Mouse (Mus musculus) neural tube, embryonic 12.5 days (tissue): ENCODE results near the gene Vat1l. TPM values are rescaled to one million over a fixed set of nuclear protein-coding genes. Genes with fewer than 3 reads are reported as not detected.

Experiments used
- ATAC-seq: fragments of 200-750 bp; cut with Nextera tagmentation; 2 replicates; pipeline ENCODE4 v1.8.0; 2017; ENCODE audit warnings: low read depth, mild to moderate bottlenecking, moderate TSS enrichment, moderate library complexity; ENCODE audit not compliant: low FRiP score
- H3K27ac ChIP-seq: fragments of 300-500 bp; sonication (generic); 2 replicates; pipeline ENCODE4 v1.5.1; 2016
- H3K27me3 ChIP-seq: fragments of 300-500 bp; sonication (generic); replicated peaks from 2 replicates; pipeline ENCODE4 v1.6.1; 2016; ENCODE audit warnings: mild to moderate bottlenecking
- H3K36me3 ChIP-seq: fragments of 300-500 bp; sonication (generic); 2 replicates; pipeline ENCODE4 v1.6.1; 2016; ENCODE audit warnings: mild to moderate bottlenecking
- H3K4me1 ChIP-seq: fragments of 300-500 bp; sonication (generic); 2 replicates; pipeline ENCODE4 v1.6.1; 2016
- H3K4me2 ChIP-seq: fragments of 300-500 bp; sonication (generic); replicated peaks from 2 replicates; pipeline ENCODE4 v1.6.1; 2016; ENCODE audit warnings: mild to moderate bottlenecking
- H3K4me3 ChIP-seq: fragments of 300-500 bp; sonication (generic); 2 replicates; pipeline ENCODE4 v1.5.1; 2016
- H3K9ac ChIP-seq: fragments of 300-500 bp; sonication (generic); 2 replicates; pipeline ENCODE4 v1.6.1; 2016; ENCODE audit warnings: mild to moderate bottlenecking
- H3K9me3 ChIP-seq: fragments of 300-500 bp; sonication (generic); 2 replicates; pipeline ENCODE4 v1.6.1; 2016; ENCODE audit warnings: mild to moderate bottlenecking
- WGBS: fragments of 180-500 bp; shearing (Covaris S2); methylation state at CpG from one replicate; pipeline ENCODE4 v1.1.7; 2016; 5-methylcytosine and 5-hydroxymethylcytosine counted together
- polyA plus RNA-seq: library from polyadenylated mRNA; unstranded; fragments of >200 nt; fragmentation: Nextera tagmentation; extraction: Ambion mirVana; gene quantifications from 2 replicates; pipeline ENCODE4 v1.2.1, GENCODE M21; 2016

The Vat1l gene
- polyA plus RNA-seq, 1 experiment from 2014 or later: 14.0 TPM

GRCm38 (mm10) chr8:114363656-114364055 is 158.2 kb downstream of the Vat1l start:
- no peak for ATAC-seq
- Histone ChIP-seq H3K4me3 (no peak overlapping the region), H3K4me1 (no peaks in the 10 kb centered on the region), H3K27ac (no peak overlapping the region), H3K27me3 (no peaks in the 10 kb centered on the region), H3K36me3 (no peaks in the 10 kb centered on the region), H3K4me2 (no peak overlapping the region), H3K9me3 (no peaks in the 10 kb centered on the region), H3K9ac (no peak overlapping the region)
- WGBS: 63% methylated on average over 8 of the region's 8 CpGs

- Histone ChIP-seq H3K9me3 (no peaks in the 10 kb centered on the region), H3K27me3 (no peaks in the 10 kb centered on the region), H3K4me2 (peak overlapping the region; percentile 38), H3K36me3 (0 out of 2 replicates have a peak, but pooled peaks cover 2% of the 10 kb centered on the region), H3K9ac (no peak overlapping the region), H3K4me3 (no peak overlapping the region), H3K4me1 (no peaks in the 10 kb centered on the region), H3K27ac (no peak overlapping the region)
- WGBS: 40% methylated on average over 27 of the region's 27 CpGs
- no peak for ATAC-seq
Observed at GRCm38 (mm10) chr8:114369038-114369976, 163.9 kb downstream of the Vat1l start.

- H3K9me3 ChIP-seq: no peaks in the 10 kb centered on the region
- no peak overlapping the region for H3K9ac ChIP-seq
- H3K27ac ChIP-seq: no peak overlapping the region
- H3K4me2 ChIP-seq: no peak overlapping the region
- ATAC-seq: no peak
- 0 out of 2 replicates have a peak, but pooled peaks cover 2% of the 10 kb centered on the region for H3K36me3 ChIP-seq
- H3K27me3 ChIP-seq: no peaks in the 10 kb centered on the region
- H3K4me1 ChIP-seq: no peaks in the 10 kb centered on the region
- no peak overlapping the region for H3K4me3 ChIP-seq
- WGBS: 64% methylated on average over 6 of the region's 6 CpGs
Observed at GRCm38 (mm10) chr8:114374390-114374789, 169.0 kb downstream of the Vat1l start.

GRCm38 (mm10) chr8:114384189-114384588 is 178.8 kb downstream of the Vat1l start:
- H3K4me2 ChIP-seq: no peak overlapping the region
- no peak overlapping the region for H3K9ac ChIP-seq
- no peaks in the 10 kb centered on the region for H3K36me3 ChIP-seq
- no peaks in the 10 kb centered on the region for H3K27me3 ChIP-seq
- no peak overlapping the region for H3K4me3 ChIP-seq
- no peaks in the 10 kb centered on the region for H3K4me1 ChIP-seq
- no peaks in the 10 kb centered on the region for H3K9me3 ChIP-seq
- ATAC-seq: no peak
- 72% methylated on average over 3 of the region's 3 CpGs for WGBS
- no peak overlapping the region for H3K27ac ChIP-seq

- H3K27me3 ChIP-seq: no peaks in the 10 kb centered on the region
- WGBS: 87% methylated on average over 4 of the region's 4 CpGs
- no peak overlapping the region for H3K27ac ChIP-seq
- no peak for ATAC-seq
- H3K4me2 ChIP-seq: no peak overlapping the region
- H3K36me3 ChIP-seq: no peaks in the 10 kb centered on the region
- no peaks in the 10 kb centered on the region for H3K4me1 ChIP-seq
- H3K9me3 ChIP-seq: no peaks in the 10 kb centered on the region
- H3K4me3 ChIP-seq: no peak overlapping the region
- no peak overlapping the region for H3K9ac ChIP-seq
Observed at GRCm38 (mm10) chr8:114387494-114387893, 182.1 kb downstream of the Vat1l start.

GRCm38 (mm10) chr8:114390465-114391254 is 185.2 kb downstream of the Vat1l start:
- 92% methylated on average over 12 of the region's 13 CpGs for WGBS
- no peak for ATAC-seq
- H3K9me3 ChIP-seq: no peaks in the 10 kb centered on the region
- no peak overlapping the region for H3K27ac ChIP-seq
- H3K9ac ChIP-seq: no peak overlapping the region
- H3K4me1 ChIP-seq: no peaks in the 10 kb centered on the region
- H3K27me3 ChIP-seq: no peaks in the 10 kb centered on the region
- H3K4me3 ChIP-seq: no peak overlapping the region
- H3K36me3 ChIP-seq: no peaks in the 10 kb centered on the region
- no peak overlapping the region for H3K4me2 ChIP-seq

- no peak overlapping the region for H3K4me3 ChIP-seq
- H3K27me3 ChIP-seq: no peaks in the 10 kb centered on the region
- no peaks in the 10 kb centered on the region for H3K4me1 ChIP-seq
- H3K36me3 ChIP-seq: no peaks in the 10 kb centered on the region
- ATAC-seq: no peak
- H3K4me2 ChIP-seq: no peak overlapping the region
- H3K9me3 ChIP-seq: no peaks in the 10 kb centered on the region
- 93% methylated on average over 5 of the region's 5 CpGs for WGBS
- no peak overlapping the region for H3K9ac ChIP-seq
- H3K27ac ChIP-seq: no peak overlapping the region
Observed at GRCm38 (mm10) chr8:114398326-114398725, 192.9 kb downstream of the Vat1l start.

GRCm38 (mm10) chr8:114399273-114399672 is 193.9 kb downstream of the Vat1l start:
- Histone ChIP-seq H3K9me3 (no peaks in the 10 kb centered on the region), H3K4me3 (no peak overlapping the region), H3K36me3 (no peaks in the 10 kb centered on the region), H3K27ac (no peak overlapping the region), H3K4me2 (no peak overlapping the region), H3K4me1 (no peaks in the 10 kb centered on the region), H3K9ac (no peak overlapping the region), H3K27me3 (no peaks in the 10 kb centered on the region)
- 93% methylated on average over 5 of the region's 5 CpGs for WGBS
- no peak for ATAC-seq

GRCm38 (mm10) chr8:114401679-114402078 is 196.3 kb downstream of the Vat1l start:
- no peaks in the 10 kb centered on the region for H3K36me3 ChIP-seq
- no peaks in the 10 kb centered on the region for H3K4me1 ChIP-seq
- no peaks in the 10 kb centered on the region for H3K27me3 ChIP-seq
- no peak overlapping the region for H3K4me2 ChIP-seq
- H3K27ac ChIP-seq: no peak overlapping the region
- H3K9me3 ChIP-seq: no peaks in the 10 kb centered on the region
- H3K4me3 ChIP-seq: no peak overlapping the region
- 61% methylated on average over 7 of the region's 7 CpGs for WGBS
- ATAC-seq: no peak
- no peak overlapping the region for H3K9ac ChIP-seq

GRCm38 (mm10) chr8:114411421-114411820 is 206.0 kb downstream of the Vat1l start:
- Histone ChIP-seq H3K9ac (no peak overlapping the region), H3K9me3 (no peaks in the 10 kb centered on the region), H3K27me3 (no peaks in the 10 kb centered on the region), H3K4me2 (no peak overlapping the region), H3K4me3 (no peak overlapping the region), H3K4me1 (no peaks in the 10 kb centered on the region), H3K27ac (no peak overlapping the region), H3K36me3 (no peaks in the 10 kb centered on the region)
- ATAC-seq: no peak
- 84% methylated on average over 3 of the region's 3 CpGs for WGBS

- no peak within 1 kb of the TSS for H3K9ac ChIP-seq
- H3K27ac ChIP-seq: no peak within 1 kb of the TSS
- no peak within 1 kb of the TSS for H3K4me2 ChIP-seq
- ATAC-seq: no peak
- no peaks in the 10 kb centered on the region for H3K36me3 ChIP-seq
- no peaks in the 10 kb centered on the region for H3K9me3 ChIP-seq
- no peak within 1 kb of the TSS for H3K4me3 ChIP-seq
- H3K27me3 ChIP-seq: no peaks in the 10 kb centered on the region
- H3K4me1 ChIP-seq: no peaks in the 10 kb centered on the region
- WGBS: 88% methylated on average over 8 of the region's 8 CpGs
Observed at GRCm38 (mm10) chr8:114417786-114418185, 212.4 kb downstream of the Vat1l start, which contains the start of gene Clec3a. Gene Clec3a, plus strand, starts transcription at chr8:114418086.

GRCm38 (mm10) chr8:114418486-114418885 is 213.1 kb downstream of the Vat1l start:
- H3K4me2 ChIP-seq: no peak overlapping the region
- no peak overlapping the region for H3K4me3 ChIP-seq
- no peak overlapping the region for H3K27ac ChIP-seq
- no peaks in the 10 kb centered on the region for H3K36me3 ChIP-seq
- no peak for ATAC-seq
- whole genome bisulfite sequencing: 89% methylated on average over 5 of the region's 5 CpGs
- H3K9me3 ChIP-seq: no peaks in the 10 kb centered on the region
- no peaks in the 10 kb centered on the region for H3K4me1 ChIP-seq
- no peaks in the 10 kb centered on the region for H3K27me3 ChIP-seq
- no peak overlapping the region for H3K9ac ChIP-seq
